Mouse (Mus musculus) liver, postnatal 0 days (tissue): ENCODE measurements around the gene F830045P16Rik.

ENCODE experiments used
- CTCF ChIP-seq: sonication (generic); IDR thresholded peaks from 2 replicates; pipeline ENCODE4 v1.5.1; 2016; ENCODE audit warnings: antibody characterized with exemption, low read depth
- EP300 ChIP-seq: IDR thresholded peaks from 2 replicates; pipeline ENCODE4 v1.6.1; 2016; ENCODE audit warnings: antibody characterized with exemption, low read depth, mild to moderate bottlenecking

GRCm38 (mm10) chr2:129483150-129483549, 53.3 kb downstream of the F830045P16Rik start:
- TF ChIP-seq CTCF (no peak), EP300 (no peak)
